Mouse (Mus musculus) right cerebral cortex, adult 18-20 months (tissue): Measurements from ENCODE around the gene Gm49384.
A peak's percentile ranks its signal among the peaks of the same experiment; 100 is the strongest.

ENCODE experiments used
- DNase-seq: peaks from one replicate; pipeline ENCODE4 v3.0.0; 2022; ENCODE audit warnings: mixed read lengths

Gm49384 gene

GRCm38 (mm10) chr12:69198985-69199384 lies 5.1 kb downstream of the Gm49384 start:
- no peak for DNase-seq

GRCm38 (mm10) chr12:69198164-69198535 lies 5.9 kb downstream of the Gm49384 start, which contains the start of gene Dnaaf2:
Gene Dnaaf2, minus strand, starts transcription at chr12:69198429.
- DNase-seq, result peak; percentile 52

GRCm38 (mm10) chr12:69197378-69198163 lies 6.5 kb downstream of the Gm49384 start:
- peak; percentile 30 for DNase-seq

- DNase-seq, result peak; percentile 78
Measured at GRCm38 (mm10) chr12:69196444-69197377, 7.4 kb downstream of the Gm49384 start, which contains the start of gene Gm49383. Gene Gm49383, minus strand, starts transcription at chr12:69197104.

GRCm38 (mm10) chr12:69192637-69193036 lies 11.4 kb downstream of the Gm49384 start:
- no peak for DNase-seq

- DNase-seq, result no peak
Measured at GRCm38 (mm10) chr12:69191396-69191795, 12.7 kb downstream of the Gm49384 start.

GRCm38 (mm10) chr12:69190522-69190921 lies 13.5 kb downstream of the Gm49384 start:
- no peak for DNase-seq

- no peak for DNase-seq
Measured at GRCm38 (mm10) chr12:69190074-69190473, 14.0 kb downstream of the Gm49384 start.

GRCm38 (mm10) chr12:69186811-69187471 lies 17.1 kb downstream of the Gm49384 start:
- DNase-seq, result no peak

- no peak for DNase-seq
Measured at GRCm38 (mm10) chr12:69185371-69185770, 18.7 kb downstream of the Gm49384 start.

- DNase-seq, result peak; percentile 63
Measured at GRCm38 (mm10) chr12:69184342-69185295, 19.4 kb downstream of the Gm49384 start.

- DNase-seq, result peak; percentile 99
Measured at GRCm38 (mm10) chr12:69183583-69184308, 20.3 kb downstream of the Gm49384 start, which contains the start of the genes Rpl36al and Mgat2. Gene Rpl36al, minus strand, starts transcription at chr12:69184083. Gene Mgat2, plus strand, starts transcription at chr12:69184157.

GRCm38 (mm10) chr12:69181800-69182199 lies 22.3 kb downstream of the Gm49384 start:
- DNase-seq, result no peak

GRCm38 (mm10) chr12:69179371-69179770 lies 24.7 kb downstream of the Gm49384 start:
- DNase-seq, result no peak

- DNase-seq, result no peak
Measured at GRCm38 (mm10) chr12:69177526-69177925, 26.5 kb downstream of the Gm49384 start.

GRCm38 (mm10) chr12:69175975-69176374 lies 28.1 kb downstream of the Gm49384 start:
- no peak for DNase-seq

GRCm38 (mm10) chr12:69171307-69171706 lies 32.8 kb downstream of the Gm49384 start:
- DNase-seq, result no peak

GRCm38 (mm10) chr12:69168461-69169106 lies 35.5 kb downstream of the Gm49384 start, which contains the start of gene Lrr1:
Gene Lrr1, plus strand, starts transcription at chr12:69168814.
- peak; percentile 77 for DNase-seq

GRCm38 (mm10) chr12:69167656-69168460 lies 36.2 kb downstream of the Gm49384 start:
- DNase-seq, result no peak
